In genomic region chr16:94724061-94724596, GRCm38 (mm10) we compare ENCODE assay signal across 9 mouse cellular contexts.
DNase-seq lines count a peak whose midpoint lies in the region; ATAC-seq and TF ChIP-seq lines count a peak whose summit lies in the region.
"Had no signal": no experiment of that assay in that cellular context is flagged by ENCODE, and none has a peak within 500 bp of the region (broad histone marks: within the 10 kb centered on the region; RNA-seq: fewer than 3 reads in every experiment).

No protein-coding gene starts in this region.

- H3K4me2 ChIP-seq in hindbrain, embryonic 11.5 days (replicated peaks; ENCODE audit: low read depth, low read length) = peak overlapping the region; percentile 69
- peak overlapping the region; percentile 88 for H3K4me2 ChIP-seq in lung, embryonic 15.5 days

- no peaks in the 10 kb centered on the region for H3K27me3 ChIP-seq in hindbrain, embryonic 11.5 days (ENCODE audit: control insufficient read depth, insufficient read depth, low read length)
- H3K27me3 ChIP-seq in lung, embryonic 15.5 days = no peaks in the 10 kb centered on the region; the same call in 1 of the 2 replicates
- H3K27me3 ChIP-seq in thymus, adult 2 months (ENCODE audit: control insufficient read depth, insufficient read depth, low read length) = no peaks in the 10 kb centered on the region

- peak; percentile 98 for ATAC-seq in hindbrain, embryonic 11.5 days (ENCODE audit: low FRiP score)
- peak; percentile 87 for ATAC-seq in lung, embryonic 15.5 days (ENCODE audit: borderline replicate concordance, extremely low read depth, low FRiP score, low TSS enrichment)

- no peaks in the 10 kb centered on the region for H3K36me3 ChIP-seq in hindbrain, embryonic 11.5 days (ENCODE audit: control insufficient read depth, insufficient read depth, low read length)
- H3K36me3 ChIP-seq in lung, embryonic 15.5 days = no peaks in the 10 kb centered on the region
- H3K36me3 ChIP-seq in thymus, adult 2 months (ENCODE audit: control insufficient read depth, insufficient read depth, low read length) = no peaks in the 10 kb centered on the region

- WGBS in hindbrain, embryonic 11.5 days = under 1% methylated on average over 23 of the region's 23 CpGs
- WGBS in lung, embryonic 15.5 days = under 1% methylated on average over 23 of the region's 23 CpGs
- WGBS in olfactory bulb, adult 2 months = under 1% methylated on average over 23 of the region's 23 CpGs
- WGBS in thymus, adult 2 months = under 1% methylated on average over 23 of the region's 23 CpGs

- H3K9ac ChIP-seq in hindbrain, embryonic 11.5 days (ENCODE audit: low read depth, low read length) = peak overlapping the region; percentile 55; the same call in 1 of the 2 replicates
- H3K9ac ChIP-seq in lung, embryonic 15.5 days = peak overlapping the region; percentile 29

- peak overlapping the region; percentile 64; the same call in 1 of the 2 replicates for H3K27ac ChIP-seq in hindbrain, embryonic 11.5 days (ENCODE audit: low read depth, low read length)
- H3K27ac ChIP-seq in lung, embryonic 15.5 days = 0 out of 2 replicates have a peak overlapping the region, but pooled peaks have one; percentile 24
- peak overlapping the region; percentile 95 for H3K27ac ChIP-seq in olfactory bulb, adult 2 months (ENCODE audit: insufficient read depth, low read depth, low read length)
- no peak overlapping the region for H3K27ac ChIP-seq in thymus, adult 2 months (ENCODE audit: control insufficient read depth, insufficient read depth, low read length)

- H3K4me1 ChIP-seq in hindbrain, embryonic 11.5 days (replicated peaks; ENCODE audit: control insufficient read depth, insufficient read depth, low read length) = no peaks in the 10 kb centered on the region
- peaks cover 6% of the 10 kb centered on the region; the same call in 1 of the 2 replicates for H3K4me1 ChIP-seq in lung, embryonic 15.5 days
- H3K4me1 ChIP-seq in olfactory bulb, adult 2 months (ENCODE audit: control insufficient read depth, insufficient read depth, low read length) = peaks cover 36% of the 10 kb centered on the region
- peaks cover 6% of the 10 kb centered on the region for H3K4me1 ChIP-seq in thymus, adult 2 months (replicated peaks; ENCODE audit: control insufficient read depth, insufficient read depth, low read length)

- H3K4me3 ChIP-seq in hindbrain, embryonic 11.5 days (ENCODE audit: low read depth, low read length) = peak overlapping the region; percentile 44
- H3K4me3 ChIP-seq in lung, embryonic 15.5 days = peak overlapping the region; percentile 51
- H3K4me3 ChIP-seq in olfactory bulb, adult 2 months (ENCODE audit: insufficient read depth, low read depth, low read length) = peak overlapping the region; percentile 62
- peak overlapping the region; percentile 66 for H3K4me3 ChIP-seq in thymus, adult 2 months (ENCODE audit: control insufficient read depth, insufficient read depth, low read length)
- H3K4me3 ChIP-seq: myocyte had no signal

- 0 out of 2 replicates have a peak, but pooled peaks have one; percentile 7 for TF ChIP-seq CTCF in olfactory bulb, adult 2 months (IDR thresholded peaks at IDR 0.05; ENCODE audit: insufficient read depth, low read depth, low read length)
- no peak for TF ChIP-seq CTCF in thymus, adult 2 months (IDR thresholded peaks at IDR 0.05; ENCODE audit: borderline replicate concordance, control insufficient read depth, extremely low read depth, insufficient read depth, low read length, poor library complexity)

- peak; percentile 67 for TF ChIP-seq POLR2A in olfactory bulb, adult 2 months (IDR thresholded peaks at IDR 0.05; ENCODE audit: insufficient read depth, low read depth, low read length)
- peak; percentile 35; the same call in 1 of the 2 replicates for TF ChIP-seq POLR2A in thymus, adult 2 months (IDR thresholded peaks at IDR 0.05; ENCODE audit: control insufficient read depth, extremely low read depth, insufficient read depth, low read length, poor library complexity)

- no peaks in the 10 kb centered on the region for H3K9me3 ChIP-seq in hindbrain, embryonic 11.5 days (ENCODE audit: control insufficient read depth, low read length)
- H3K9me3 ChIP-seq in lung, embryonic 15.5 days = no peaks in the 10 kb centered on the region

- peak; percentile 89 for DNase-seq in Muller cell, postnatal 12 days (ENCODE audit: inconsistent ontology term)
- DNase-seq in cerebellum, adult 8-10 months = peak; percentile 86
- peak; percentile 91 to 94 for DNase-seq in frontal cortex, adult 2 months (ENCODE audit: extremely low spot score in 1 of 2, low spot score in 1 of 2)
- peak; percentile 88 for DNase-seq in hindbrain, embryonic 11.5 days (ENCODE audit: low spot score)
- peak; percentile 95 for DNase-seq in layer of hippocampus, adult 9-11 months
- peak; percentile 77 for DNase-seq in thymus, adult 2 months
